Mouse (Mus musculus) limb, embryonic 15.5 days (tissue): ENCODE results near the gene Sptlc2. TPM values are rescaled to one million over a fixed set of nuclear protein-coding genes. Genes with fewer than 3 reads are reported as not detected.

Experiments used
- ATAC-seq: fragments of 200-750 bp; cut with Nextera tagmentation; 2 replicates; pipeline ENCODE4 v1.8.0; 2017; ENCODE audit warnings: low read depth, moderate TSS enrichment; ENCODE audit not compliant: insufficient number of reproducible peaks, low FRiP score, low TSS enrichment
- H3K27ac ChIP-seq: fragments of 300-500 bp; sonication (generic); 2 replicates; pipeline ENCODE4 v1.5.1; 2015; ENCODE audit warnings: moderate library complexity, mild to moderate bottlenecking, inconsistent platforms
- H3K27me3 ChIP-seq: fragments of 300-500 bp; sonication (generic); 2 replicates; pipeline ENCODE4 v1.6.1; 2015; ENCODE audit warnings: inconsistent platforms
- H3K36me3 ChIP-seq: fragments of 300-500 bp; sonication (generic); 2 replicates; pipeline ENCODE4 v1.6.1; 2015; ENCODE audit warnings: inconsistent platforms
- H3K4me1 ChIP-seq: fragments of 300-500 bp; sonication (generic); 2 replicates; pipeline ENCODE4 v1.6.1; 2015; ENCODE audit warnings: inconsistent platforms
- H3K4me2 ChIP-seq: fragments of 300-500 bp; sonication (generic); 2 replicates; pipeline ENCODE4 v1.6.1; 2015; ENCODE audit warnings: mild to moderate bottlenecking, inconsistent platforms
- H3K4me3 ChIP-seq: fragments of 300-500 bp; sonication (generic); 2 replicates; pipeline ENCODE4 v1.5.1; 2015; ENCODE audit warnings: mild to moderate bottlenecking, inconsistent platforms
- H3K9ac ChIP-seq: fragments of 300-500 bp; sonication (generic); 2 replicates; pipeline ENCODE4 v1.6.1; 2015; ENCODE audit warnings: inconsistent platforms
- H3K9me3 ChIP-seq: fragments of 300-500 bp; sonication (generic); 2 replicates; pipeline ENCODE4 v1.6.1; 2016; ENCODE audit warnings: inconsistent platforms
- WGBS: fragments of 180-500 bp; shearing (Covaris S2); methylation state at CpG from one replicate; pipeline ENCODE4 v1.1.7; 2015; 5-methylcytosine and 5-hydroxymethylcytosine counted together
- microRNA-seq: library from miRNA; unstranded; fragments of <30 nt; microRNA quantifications from one replicate; pipeline ENCODE4, GENCODE M21; 2016
- polyA plus RNA-seq: library from polyadenylated mRNA; unstranded; fragments of >200 nt; fragmentation: Nextera tagmentation; extraction: Ambion mirVana; gene quantifications from 2 replicates; pipeline ENCODE4 v1.2.1, GENCODE M21; 2015

Gene Sptlc2
- polyA plus RNA-seq, 1 experiment from 2014 or later = 83.7 TPM

GRCm38 (mm10) chr12:87266827-87267603 lies 121.1 kb downstream of the Sptlc2 start:
- Histone ChIP-seq H3K9me3 (no peaks in the 10 kb centered on the region), H3K36me3 (peaks cover 46% of the 10 kb centered on the region)
- WGBS = under 1% methylated on average over 31 of the region's 31 CpGs

GRCm38 (mm10) chr12:87266108-87266826 lies 121.9 kb downstream of the Sptlc2 start, which contains the start of the genes Vipas39 and Ahsa1:
Gene Vipas39 (minus strand): TSS chr12:87266256.
Gene Ahsa1 (plus strand): TSS chr12:87266479.
- Histone ChIP-seq H3K9ac (peak within 1 kb of the TSS; percentile 71), H3K4me1 (peaks cover 8% of the 10 kb centered on the region), H3K4me3 (peak within 1 kb of the TSS; percentile 69), H3K27me3 (no peaks in the 10 kb centered on the region), H3K9me3 (no peaks in the 10 kb centered on the region), H3K27ac (peak within 1 kb of the TSS; percentile 90), H3K36me3 (peaks cover 46% of the 10 kb centered on the region), H3K4me2 (peak within 1 kb of the TSS; percentile 83)
- under 1% methylated on average over 31 of the region's 31 CpGs for WGBS
- peak; percentile 96 for ATAC-seq

More at GRCm38 (mm10) chr12:87266827-87267603, 121.1 kb downstream of the Sptlc2 start:
- peak overlapping the region; percentile 61 for H3K9ac ChIP-seq
- H3K4me1 ChIP-seq = peaks cover 8% of the 10 kb centered on the region
- no peaks in the 10 kb centered on the region for H3K27me3 ChIP-seq
- H3K4me3 ChIP-seq = peak overlapping the region; percentile 69
- peak; percentile 45 for ATAC-seq
- H3K4me2 ChIP-seq = peak overlapping the region; percentile 83
- peak overlapping the region; percentile 90 for H3K27ac ChIP-seq

DNA sequence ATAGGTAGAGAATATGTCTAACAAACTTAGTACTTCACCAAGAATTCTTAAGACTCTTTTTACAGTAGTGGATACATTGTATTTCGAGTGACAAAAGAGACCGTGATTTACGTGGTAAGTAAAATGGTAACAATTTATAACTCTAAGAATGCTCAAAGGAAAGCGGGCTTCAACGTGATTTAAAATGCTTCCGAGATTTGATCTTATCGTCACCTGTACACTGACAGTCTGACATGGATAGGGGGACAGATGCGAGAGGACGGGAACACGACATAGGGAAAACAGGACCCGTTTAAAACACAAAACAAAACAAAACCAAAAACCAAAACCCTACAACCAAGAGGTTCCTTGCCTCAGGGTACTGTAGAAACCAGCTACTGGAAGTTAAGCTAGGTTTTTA lies 122.7 kb downstream of the Sptlc2 start:
- Histone ChIP-seq H3K4me2 (peak overlapping the region; percentile 53), H3K9me3 (no peaks in the 10 kb centered on the region), H3K36me3 (peaks cover 46% of the 10 kb centered on the region), H3K27me3 (no peaks in the 10 kb centered on the region), H3K27ac (peak overlapping the region; percentile 90; the same call in 1 of the 2 replicates), H3K9ac (peak overlapping the region; percentile 71), H3K4me3 (peak overlapping the region; percentile 69), H3K4me1 (peaks cover 8% of the 10 kb centered on the region)
- WGBS = 14% methylated on average over 11 of the region's 11 CpGs
- no peak for ATAC-seq

DNA sequence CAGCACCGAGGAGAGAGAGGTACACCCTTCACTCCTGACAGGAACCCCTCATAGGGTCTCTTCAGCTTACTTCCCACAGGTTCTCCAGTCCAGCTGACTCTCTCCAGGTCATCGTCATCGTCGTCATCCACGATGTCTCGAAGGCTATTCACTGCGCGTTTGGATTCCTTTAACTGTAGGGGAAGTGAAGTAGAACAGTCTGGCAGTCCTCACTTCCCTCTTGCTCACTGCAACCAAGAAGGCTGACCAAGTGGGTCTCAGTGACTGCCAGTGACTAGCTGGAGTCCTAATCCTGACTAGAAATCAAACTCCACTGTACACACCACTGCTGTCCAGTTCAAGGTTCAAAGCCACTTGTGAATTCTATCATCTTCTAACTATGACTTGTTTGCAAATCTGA lies 127.6 kb downstream of the Sptlc2 start:
- ATAC-seq = no peak
- WGBS = 92% methylated on average over 8 of the region's 8 CpGs
- no peak overlapping the region for H3K9ac ChIP-seq
- H3K9me3 ChIP-seq = no peaks in the 10 kb centered on the region
- no peak overlapping the region for H3K4me3 ChIP-seq
- no peak overlapping the region for H3K27ac ChIP-seq
- peaks cover 62% of the 10 kb centered on the region for H3K36me3 ChIP-seq
- H3K4me1 ChIP-seq = no peaks in the 10 kb centered on the region; the same call in 1 of the 2 replicates
- H3K4me2 ChIP-seq = no peak overlapping the region
- no peaks in the 10 kb centered on the region for H3K27me3 ChIP-seq

- Histone ChIP-seq H3K4me1 (no peaks in the 10 kb centered on the region), H3K27ac (no peak overlapping the region), H3K27me3 (no peaks in the 10 kb centered on the region), H3K4me2 (no peak overlapping the region), H3K36me3 (peaks cover 84% of the 10 kb centered on the region), H3K9ac (no peak overlapping the region), H3K9me3 (no peaks in the 10 kb centered on the region), H3K4me3 (no peak overlapping the region)
- ATAC-seq = no peak
- WGBS = 95% methylated on average over 5 of the region's 5 CpGs
Observed at GRCm38 (mm10) chr12:87256629-87257028, 131.5 kb downstream of the Sptlc2 start.

Small RNA genes lying within 50 kb of the gene (microRNA-seq; reads per million reads assigned to microRNA genes)
- gene Gm47293 (not detected), gene Mir3068 (28.8 reads per million, percentile 35 among the genes with 10 or more reads in this experiment)

Other genes with a start within 250 kb of the Sptlc2 start
- 30.5 and 33.1 TPM in 2 replicates for gene Gstz1, start 241.2 kb downstream of the Sptlc2 start, polyA plus RNA-seq
- gene Pomt2, start 240.4 kb downstream of the Sptlc2 start, polyA plus RNA-seq = 14.7 and 15.9 TPM in 2 replicates
- 0.70 and 1.9 TPM in 2 replicates for gene Samd15, start 188.6 kb downstream of the Sptlc2 start, polyA plus RNA-seq
- 1.8 and 2.4 TPM in 2 replicates for gene Tmed8, start 187.9 kb downstream of the Sptlc2 start, polyA plus RNA-seq
- gene Noxred1, start 149.6 kb downstream of the Sptlc2 start, polyA plus RNA-seq = 0.46 and 0.78 TPM in 2 replicates
- gene Vipas39, start 122.1 kb downstream of the Sptlc2 start, polyA plus RNA-seq = 42.2 and 42.5 TPM in 2 replicates
- gene Ahsa1, start 121.9 kb downstream of the Sptlc2 start, polyA plus RNA-seq = 205 and 215 TPM in 2 replicates
- gene Ism2, start 88.7 kb downstream of the Sptlc2 start, polyA plus RNA-seq = 1.3 and 1.7 TPM in 2 replicates
- gene Slirp, start 55.5 kb upstream of the Sptlc2 start, polyA plus RNA-seq = 242 and 296 TPM in 2 replicates
- 53.2 and 66.1 TPM in 2 replicates for gene Alkbh1, start 55.7 kb upstream of the Sptlc2 start, polyA plus RNA-seq
- gene Snw1, start 83.9 kb upstream of the Sptlc2 start, polyA plus RNA-seq = 113 TPM in 2 replicates
- gene Gm5788, start 106.4 kb upstream of the Sptlc2 start, polyA plus RNA-seq = not detected in 2 replicates
- not detected in 2 replicates for gene Gm8300, start 126.0 kb upstream of the Sptlc2 start, polyA plus RNA-seq
- gene Oog1, start 214.3 kb upstream of the Sptlc2 start, polyA plus RNA-seq = not detected in 2 replicates
- not detected in 2 replicates for gene Gm4027, start 230.5 kb upstream of the Sptlc2 start, polyA plus RNA-seq